In genomic region chr19:45742218-45742983, GRCm38 (mm10) we compare ENCODE assay signal across 9 mouse cellular contexts. TPM values are rescaled to one million over a fixed set of nuclear protein-coding genes. Genes with fewer than 3 reads are reported as not detected.
DNase-seq lines count a peak whose midpoint lies in the region; ATAC-seq and TF ChIP-seq lines count a peak whose summit lies in the region.
"Had no signal": no experiment of that assay in that cellular context is flagged by ENCODE, and none has a peak within 500 bp of the region (broad histone marks: within the 10 kb centered on the region; RNA-seq: fewer than 3 reads in every experiment).

Gene Fgf8, minus strand, starts transcription at chr19:45742915.

- no peaks in the 10 kb centered on the region for H3K36me3 ChIP-seq in kidney, postnatal 0 days (ENCODE audit: insufficient read depth, low read length)
- H3K36me3 ChIP-seq in heart, embryonic 16.5 days (ENCODE audit: control insufficient read depth, insufficient read depth), result no peaks in the 10 kb centered on the region
- H3K36me3 ChIP-seq in liver, embryonic 16.5 days (ENCODE audit: control insufficient read depth, insufficient read depth), result no peaks in the 10 kb centered on the region

- no peak for DNase-seq in kidney, postnatal 0 days (ENCODE audit: low spot score)
- DNase-seq in kidney, postnatal 14 days, result no peak
- no peak for DNase-seq in right cerebral cortex, adult 18-20 months
- no peak for DNase-seq in layer of hippocampus, postnatal 10 days (ENCODE audit: low spot score in 2 of 2)
- DNase-seq in gastrocnemius, adult 8-10 months (ENCODE audit: low spot score in 2 of 2), result no peak

- no peaks in the 10 kb centered on the region for H3K9me3 ChIP-seq in kidney, postnatal 0 days (replicated peaks; ENCODE audit: low read length)
- no peaks in the 10 kb centered on the region for H3K9me3 ChIP-seq in heart, embryonic 16.5 days (replicated peaks; ENCODE audit: control insufficient read depth, low read length)
- H3K9me3 ChIP-seq in liver, embryonic 16.5 days (replicated peaks; ENCODE audit: control insufficient read depth, low read length), result no peaks in the 10 kb centered on the region

- ATAC-seq in kidney, postnatal 0 days (replicated peaks; ENCODE audit: low FRiP score, low read depth), result no peak
- ATAC-seq in heart, embryonic 16.5 days (replicated peaks; ENCODE audit: extremely low read depth, insufficient read depth, low FRiP score), result no peak
- ATAC-seq in liver, embryonic 16.5 days (ENCODE audit: low read depth), result no peak

- H3K27me3 ChIP-seq in kidney, postnatal 0 days (ENCODE audit: insufficient read depth, low read length), result peaks cover 55% of the 10 kb centered on the region
- peaks cover 79% of the 10 kb centered on the region for H3K27me3 ChIP-seq in heart, embryonic 16.5 days (ENCODE audit: control insufficient read depth, insufficient read depth, low read length)
- peaks cover 89% of the 10 kb centered on the region for H3K27me3 ChIP-seq in liver, embryonic 16.5 days (ENCODE audit: control insufficient read depth, insufficient read depth, low read depth, low read length)

- no peak for TF ChIP-seq CTCF in kidney, postnatal 0 days (IDR thresholded peaks at IDR 0.05; ENCODE audit: low read depth)

- H3K27ac ChIP-seq in kidney, postnatal 0 days, result no peak within 1 kb of the TSS
- H3K27ac ChIP-seq in brown adipose tissue, adult 24 weeks (replicated peaks; ENCODE audit: low read depth, low read length), result no peak within 1 kb of the TSS
- H3K27ac ChIP-seq in heart, embryonic 16.5 days (ENCODE audit: low read length), result no peak within 1 kb of the TSS
- no peak within 1 kb of the TSS for H3K27ac ChIP-seq in liver, embryonic 16.5 days (ENCODE audit: low read length)

- H3K9ac ChIP-seq in kidney, postnatal 0 days (ENCODE audit: low read depth, low read length), result peak within 1 kb of the TSS; percentile 28
- peak within 1 kb of the TSS; percentile 71 for H3K9ac ChIP-seq in heart, embryonic 16.5 days (ENCODE audit: low read length)
- H3K9ac ChIP-seq in liver, embryonic 16.5 days (ENCODE audit: low read depth, low read length), result no peak within 1 kb of the TSS

- peaks cover 20% of the 10 kb centered on the region; the same call in 1 of the 2 replicates for H3K4me1 ChIP-seq in kidney, postnatal 0 days (replicated peaks; ENCODE audit: insufficient read depth, low read length)
- H3K4me1 ChIP-seq in brown adipose tissue, adult 24 weeks (ENCODE audit: control insufficient read depth, insufficient read depth, insufficient read length, low read length), result no peaks in the 10 kb centered on the region
- H3K4me1 ChIP-seq in heart, embryonic 16.5 days (ENCODE audit: control insufficient read depth, insufficient read depth, low read length), result peaks cover 31% of the 10 kb centered on the region
- peaks cover 8% of the 10 kb centered on the region for H3K4me1 ChIP-seq in liver, embryonic 16.5 days (ENCODE audit: control insufficient read depth, low read depth, low read length)

- peak within 1 kb of the TSS; percentile 71 for H3K4me2 ChIP-seq in kidney, postnatal 0 days (ENCODE audit: low read length)
- H3K4me2 ChIP-seq in heart, embryonic 16.5 days (ENCODE audit: low read depth, low read length), result peak within 1 kb of the TSS; percentile 96
- H3K4me2 ChIP-seq in liver, embryonic 16.5 days (ENCODE audit: low read depth, low read length), result peak within 1 kb of the TSS; percentile 58

- peak within 1 kb of the TSS; percentile 36 for H3K4me3 ChIP-seq in kidney, postnatal 0 days (replicated peaks; ENCODE audit: low read depth, low read length)
- peak within 1 kb of the TSS; percentile 46 for H3K4me3 ChIP-seq in brown adipose tissue, adult 24 weeks (ENCODE audit: insufficient read depth, low read depth, low read length)
- H3K4me3 ChIP-seq in heart, embryonic 16.5 days (ENCODE audit: low read length), result peak within 1 kb of the TSS; percentile 67
- peak within 1 kb of the TSS; percentile 39 for H3K4me3 ChIP-seq in liver, embryonic 16.5 days (ENCODE audit: low read depth, low read length)

- under 1% methylated on average over 64 of the region's 68 CpGs for WGBS in kidney, postnatal 0 days
- WGBS in heart, embryonic 16.5 days, result under 1% methylated on average over 62 of the region's 68 CpGs
- under 1% methylated on average over 53 of the region's 68 CpGs for WGBS in liver, embryonic 16.5 days (ENCODE audit: insufficient replicate concordance)

RNA-seq across cellular contexts. Expression of gene Fgf8, which starts in this region (rescaled TPM):
- 20.8 and 24.2 TPM in 2 replicates for polyA plus RNA-seq in kidney, postnatal 0 days (2015; fragmentation: Nextera tagmentation; extraction: Ambion mirVana)
- not detected in 2 replicates for polyA plus RNA-seq in brown adipose tissue, adult 24 weeks (2012; ENCODE audit: insufficient read depth, insufficient read length, missing spikeins)
- polyA plus RNA-seq in heart, embryonic 16.5 days (2015; fragmentation: Nextera tagmentation; extraction: Ambion mirVana), result 0.12 and 0.47 TPM in 2 replicates
- not detected in 2 replicates for polyA plus RNA-seq in liver, embryonic 16.5 days (2015; fragmentation: Nextera tagmentation; extraction: Ambion mirVana)
- total RNA-seq in layer of hippocampus, postnatal 10 days (2021), result not detected
- total RNA-seq in gastrocnemius, adult 8-10 months (2022), result not detected
- total RNA-seq: left cerebral cortex, adult 18-20 months had no signal

Comparison
In these comparisons a context has a peak if more than half of its experiments do, and no peak if none do; other contexts are left out.
1. RNA of gene Fgf8 (polyA plus RNA-seq): 20.8 to 24.2 TPM in kidney, postnatal 0 days; 0.12 to 0.47 TPM in heart, embryonic 16.5 days, not detected in liver, embryonic 16.5 days and not detected in brown adipose tissue, adult 24 weeks; every median in the first group is over 10 times any median in the second.
2. Peak in every context shown above with its lines, with median percentiles within 50 percentile points of each other: H3K4me2 ChIP-seq and H3K4me3 ChIP-seq.